Mouse (Mus musculus) heart, postnatal 0 days (tissue): Measurements from ENCODE around the gene Olfr705.

Source experiments
- CTCF ChIP-seq: IDR thresholded peaks from 2 replicates; pipeline ENCODE4 v1.5.1; 2016; ENCODE audit warnings: antibody characterized with exemption, control low read depth, low read depth
- EP300 ChIP-seq: IDR thresholded peaks from 2 replicates; pipeline ENCODE4 v1.6.1; 2016; ENCODE audit warnings: antibody characterized with exemption, low read depth

- no peak for TF ChIP-seq CTCF
- no peak for TF ChIP-seq EP300
Observed at GRCm38 (mm10) chr7:106833793-106834192, 42.9 kb downstream of the Olfr705 start, which contains the start of gene Olfr702.
